Mouse (Mus musculus): ENCODE results near the gene Sqor. TPM values are rescaled to one million over a fixed set of nuclear protein-coding genes. Genes with fewer than 3 reads are reported as not detected.

Gene Sqor
- 1.3 to 2.9 TPM in 2 of 4 replicates, not detected in the others for total RNA-seq (2023)

DNA sequence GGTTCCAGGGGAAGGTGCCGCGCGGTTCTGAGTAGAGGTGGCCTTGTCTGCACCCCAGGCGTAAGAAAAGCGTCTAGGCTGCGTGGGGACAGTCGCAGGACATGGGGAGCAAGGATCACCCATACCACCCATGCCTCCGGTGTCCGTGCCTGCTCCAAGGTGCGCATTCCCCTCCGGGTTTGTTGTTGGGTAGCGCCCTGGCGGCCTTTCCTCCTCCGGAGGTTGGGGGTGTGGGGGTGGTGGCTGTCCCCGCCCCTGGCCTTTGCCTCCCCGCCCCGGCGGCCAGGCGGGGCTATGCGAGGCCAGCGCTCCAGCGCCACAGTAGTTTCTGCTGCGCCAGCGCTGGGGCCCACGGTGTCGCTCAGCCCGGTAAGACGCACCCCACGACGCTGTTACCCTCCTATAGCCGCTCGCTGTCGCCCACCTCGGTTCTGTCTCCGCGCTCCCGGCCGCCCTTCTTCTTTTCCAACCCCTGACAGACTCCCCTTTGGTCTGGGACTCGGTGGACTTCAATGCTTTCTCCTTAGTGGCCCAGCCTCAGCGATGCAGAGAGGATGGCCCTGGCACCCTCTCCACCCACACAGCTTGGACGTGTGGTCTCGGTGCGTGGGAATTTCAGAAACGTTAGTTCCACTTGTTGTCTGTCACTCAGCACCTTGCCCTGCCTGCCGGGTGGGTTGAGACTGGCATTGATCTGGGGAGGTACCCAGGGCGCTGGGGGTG is at the start of gene Sqor:
Gene Sqor, plus strand, starts transcription at position 167 of the 723 bp plus-strand sequence.

DNA sequence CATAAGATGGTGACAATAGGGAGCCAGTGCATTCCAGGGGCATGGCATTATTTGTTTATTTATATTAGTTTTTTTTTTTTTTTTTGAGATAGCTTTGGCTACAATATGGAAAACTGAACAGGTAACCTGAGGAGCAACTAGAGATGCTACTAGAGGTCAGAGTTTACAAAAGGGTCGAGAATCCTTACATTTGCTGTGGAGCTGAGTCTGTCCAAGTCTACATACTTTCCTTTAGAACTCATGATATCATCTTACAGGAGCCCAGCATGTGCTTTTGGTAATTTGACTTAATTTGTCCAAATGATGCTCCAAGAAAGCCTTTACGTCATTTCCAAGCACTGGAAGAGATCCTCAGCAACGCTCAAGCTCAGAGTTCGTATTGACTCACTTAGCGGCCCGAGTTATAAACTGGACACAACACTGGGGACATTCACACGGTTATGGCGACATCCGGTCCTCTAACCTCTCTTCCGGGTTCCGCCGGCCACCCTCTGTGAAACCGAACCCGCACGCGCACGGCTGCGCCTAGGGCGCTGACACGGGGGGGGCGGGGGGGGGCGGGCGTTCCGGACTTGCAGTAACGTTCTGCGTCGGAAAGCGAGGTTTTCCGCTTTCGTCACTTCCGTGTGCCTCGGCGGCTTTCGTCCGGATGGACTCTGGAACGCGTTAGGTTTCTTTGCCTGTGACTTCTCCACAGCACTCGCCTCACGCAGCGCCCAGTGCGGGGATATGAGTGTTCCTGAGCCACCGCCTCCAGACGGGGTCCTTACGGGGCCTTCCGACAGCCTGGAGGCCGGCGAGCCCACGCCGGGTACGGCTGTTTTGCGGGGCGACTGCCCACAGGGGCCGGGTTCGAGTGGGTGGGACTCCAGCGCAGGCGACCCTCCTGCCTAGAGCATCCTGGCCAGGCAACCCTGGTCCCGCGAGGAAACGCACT is 26.9 kb upstream of the Sqor start, which contains the start of gene Bloc1s6:
Gene Bloc1s6, plus strand, starts transcription at position 610 of the 937 bp plus-strand sequence.

Other genes starting within 250 kb of the Sqor start
- 0.55 to 1.3 TPM (median 0.80 TPM) in 4 replicates for gene Gatm, start 153.9 kb upstream of the Sqor start, total RNA-seq (2023)
- 7.0 to 10.4 TPM (median 7.7 TPM) in 4 replicates for gene AA467197, start 128.3 kb upstream of the Sqor start, total RNA-seq (2023)
- gene Slc30a4, start 62.6 kb upstream of the Sqor start, total RNA-seq (2023) = 13.9 to 15.3 TPM (median 14.6 TPM) in 4 replicates
- gene Bloc1s6, start 26.7 kb upstream of the Sqor start, total RNA-seq (2023) = 21.1 to 28.9 TPM (median 25.0 TPM) in 4 replicates